Mouse (Mus musculus) thymus, adult 2 months (tissue): ENCODE measurements around the gene Unc119.

Experiments used
- CTCF ChIP-seq: fragments of 200-500 bp; IDR thresholded peaks from 2 replicates; pipeline ENCODE4 v1.5.1; 2012; ENCODE audit warnings: mild to moderate bottlenecking, control low read depth, low read length, moderate library complexity, borderline replicate concordance; ENCODE audit not compliant: control insufficient read depth, poor library complexity, insufficient read depth; ENCODE audit errors: extremely low read depth
- POLR2A ChIP-seq: fragments of 200-500 bp; IDR thresholded peaks from 2 replicates; pipeline ENCODE4 v1.6.1; 2012; ENCODE audit warnings: mild to moderate bottlenecking, low read length, control low read depth, moderate library complexity; ENCODE audit not compliant: control insufficient read depth, poor library complexity, insufficient read depth; ENCODE audit errors: extremely low read depth

GRCm38 (mm10) chr11:78380996-78381395 lies 37.7 kb downstream of the Unc119 start:
- TF ChIP-seq CTCF (no peak), POLR2A (no peak)
